Mouse (Mus musculus): ENCODE measurements at regions not wholly inside any gene's neighbourhood (a gene's known extent, or its start where the extent isn't known, plus 50 kb on each side); places are given as distances from the start of the nearest gene placed in this dataset.

GRCm38 (mm10) chr1:177667041-177667791 lies 62.4 kb upstream of the 1700016C15Rik start:
- 90% methylated on average over 8 of the region's 8 CpGs for WGBS
- Histone ChIP-seq H3K4me2 (ENCODE audit: low read depth) (no peak overlapping the region), H3K27me3 (ENCODE audit: insufficient read depth, low read length) (no peaks in the 10 kb centered on the region), H3K9me3 (ENCODE audit: low read length) (no peaks in the 10 kb centered on the region), H3K9ac (no peak overlapping the region), H3K4me1 (ENCODE audit: insufficient read depth) (no peaks in the 10 kb centered on the region), H3K27ac (ENCODE audit: low read depth, low read length) (no peak overlapping the region), H3K36me3 (ENCODE audit: insufficient read depth) (no peaks in the 10 kb centered on the region), H3K4me3 (ENCODE audit: low read depth, low read length) (no peak overlapping the region)
- ATAC-seq (no peak), DNase-seq (no peak)
- TF ChIP-seq CTCF (IDR thresholded peaks at IDR 0.05; ENCODE audit: low read depth): no peak

GRCm38 (mm10) chr1:177670576-177670975 lies 59.0 kb upstream of the 1700016C15Rik start:
- Histone ChIP-seq H3K9ac (no peak overlapping the region), H3K27ac (ENCODE audit: low read depth, low read length) (no peak overlapping the region), H3K4me1 (ENCODE audit: insufficient read depth) (no peaks in the 10 kb centered on the region), H3K4me3 (ENCODE audit: low read depth, low read length) (no peak overlapping the region), H3K36me3 (ENCODE audit: insufficient read depth) (no peaks in the 10 kb centered on the region), H3K27me3 (ENCODE audit: insufficient read depth, low read length) (no peaks in the 10 kb centered on the region), H3K4me2 (ENCODE audit: low read depth) (no peak overlapping the region), H3K9me3 (ENCODE audit: low read length) (no peaks in the 10 kb centered on the region)
- no peak for TF ChIP-seq CTCF (IDR thresholded peaks at IDR 0.05; ENCODE audit: low read depth)
- WGBS: 95% methylated on average over 1 of the region's 1 CpGs
- DNase-seq: no peak
- no peak for ATAC-seq

DNA sequence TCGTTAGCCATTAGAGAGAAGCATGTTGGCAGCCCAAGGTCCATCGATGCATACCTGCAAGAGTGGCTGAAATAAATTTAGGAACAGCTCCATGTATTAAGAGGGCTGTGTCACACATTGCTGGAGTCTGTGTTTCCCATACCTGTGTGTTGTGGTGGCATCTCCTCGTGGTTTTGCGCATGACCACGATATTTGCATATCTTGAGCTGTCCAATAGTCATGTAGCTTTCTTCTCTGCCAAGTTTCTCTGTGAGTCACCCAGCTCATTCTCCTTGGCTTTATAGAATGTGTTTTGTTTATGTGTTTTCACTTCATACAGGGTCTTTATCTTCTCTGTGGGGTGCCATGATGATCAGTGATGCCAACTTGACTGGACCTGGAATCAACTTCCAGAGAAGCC lies 53.0 kb upstream of the 1700016C15Rik start:
- Histone ChIP-seq H3K36me3 (ENCODE audit: insufficient read depth) (no peaks in the 10 kb centered on the region), H3K27ac (ENCODE audit: low read depth, low read length) (no peak overlapping the region), H3K4me1 (ENCODE audit: insufficient read depth) (no peaks in the 10 kb centered on the region), H3K4me2 (ENCODE audit: low read depth) (no peak overlapping the region), H3K9ac (no peak overlapping the region), H3K27me3 (ENCODE audit: insufficient read depth, low read length) (no peaks in the 10 kb centered on the region), H3K4me3 (ENCODE audit: low read depth, low read length) (no peak overlapping the region), H3K9me3 (ENCODE audit: low read length) (no peaks in the 10 kb centered on the region)
- 89% methylated on average over 5 of the region's 5 CpGs for WGBS
- no peak for TF ChIP-seq CTCF (IDR thresholded peaks at IDR 0.05; ENCODE audit: low read depth)
- ATAC-seq (no peak), DNase-seq (no peak)

DNA sequence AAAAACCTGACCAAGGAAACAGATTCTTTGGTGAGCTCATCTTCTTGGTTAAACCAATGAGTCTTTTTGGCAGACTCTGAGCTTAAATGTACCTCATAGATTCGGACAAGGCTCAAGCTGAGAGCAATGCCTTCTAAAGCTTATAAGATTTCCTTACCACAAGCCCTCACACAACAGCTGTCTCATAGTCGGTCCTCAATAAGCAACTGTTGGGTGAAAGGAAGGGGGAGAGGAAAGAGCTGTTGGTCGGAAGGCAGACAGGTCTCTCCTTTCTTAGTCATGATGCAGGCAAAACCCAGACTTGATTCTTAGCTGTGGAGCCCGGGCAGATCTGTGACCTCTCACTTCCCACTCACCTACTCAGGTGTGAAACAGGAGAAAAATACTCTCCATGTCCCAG lies 50.8 kb upstream of the 1700016C15Rik start:
- ATAC-seq (no peak), DNase-seq (no peak)
- Histone ChIP-seq H3K4me3 (ENCODE audit: low read depth, low read length) (no peak overlapping the region), H3K27me3 (ENCODE audit: insufficient read depth, low read length) (no peaks in the 10 kb centered on the region), H3K9me3 (ENCODE audit: low read length) (no peaks in the 10 kb centered on the region), H3K4me1 (ENCODE audit: insufficient read depth) (0 out of 2 replicates have a peak, but pooled peaks cover 1% of the 10 kb centered on the region), H3K9ac (no peak overlapping the region), H3K27ac (ENCODE audit: low read depth, low read length) (no peak overlapping the region), H3K36me3 (ENCODE audit: insufficient read depth) (no peaks in the 10 kb centered on the region), H3K4me2 (ENCODE audit: low read depth) (no peak overlapping the region)
- TF ChIP-seq CTCF (IDR thresholded peaks at IDR 0.05; ENCODE audit: low read depth): no peak
- WGBS: 88% methylated on average over 4 of the region's 4 CpGs

All from forebrain, postnatal 0 days (tissue).